Comparison of ENCODE assay signal across 10 mouse cellular contexts in genomic region chr11:6411684-6412083, GRCm38 (mm10). TPM values are rescaled to one million over a fixed set of nuclear protein-coding genes. Genes with fewer than 3 reads are reported as not detected.
A peak's percentile ranks its signal among the peaks of the same experiment; 100 is the strongest.
DNase-seq lines count a peak whose midpoint lies in the region; ATAC-seq lines count a peak whose summit lies in the region.
"Had no signal": no experiment of that assay in that cellular context is flagged by ENCODE, and none has a peak within 500 bp of the region (broad histone marks: within the 10 kb centered on the region; RNA-seq: fewer than 3 reads in every experiment).

No protein-coding gene starts in this region.

- no peaks in the 10 kb centered on the region for H3K36me3 ChIP-seq in neural tube, embryonic 15.5 days
- no peaks in the 10 kb centered on the region for H3K36me3 ChIP-seq in embryonic facial prominence, embryonic 14.5 days (ENCODE audit: control insufficient read depth, insufficient read depth, low read length)
- H3K36me3 ChIP-seq: heart, embryonic 13.5 days; neural tube, embryonic 13.5 days had no signal

- no peak overlapping the region for H3K4me2 ChIP-seq in neural tube, embryonic 15.5 days
- no peak overlapping the region for H3K4me2 ChIP-seq in embryonic facial prominence, embryonic 14.5 days (ENCODE audit: low read depth, low read length)
- H3K4me2 ChIP-seq: heart, embryonic 13.5 days; neural tube, embryonic 13.5 days had no signal

- H3K9ac ChIP-seq in neural tube, embryonic 15.5 days (replicated peaks), result no peak overlapping the region
- no peak overlapping the region for H3K9ac ChIP-seq in embryonic facial prominence, embryonic 14.5 days (ENCODE audit: low read depth, low read length)
- H3K9ac ChIP-seq: heart, embryonic 13.5 days; neural tube, embryonic 13.5 days had no signal

- 5% methylated on average over 5 of the region's 5 CpGs for WGBS in neural tube, embryonic 15.5 days
- 5% methylated on average over 5 of the region's 5 CpGs for WGBS in embryonic facial prominence, embryonic 14.5 days

- DNase-seq in neural tube, embryonic 10.5 days (ENCODE audit: extremely low spot score, low spot score), result peak; percentile 83
- DNase-seq in adrenal gland, postnatal 25 days, result peak; percentile 87
- peak; percentile 68 for DNase-seq in embryonic facial prominence, embryonic 14.5 days (ENCODE audit: low spot score)
- DNase-seq in kidney, postnatal 14 days, result peak; percentile 85
- peak; percentile 74 to 81 for DNase-seq in lung, adult 18-20 months
- peak; percentile 63 to 65 for DNase-seq in right cerebral cortex, postnatal 36 days (ENCODE audit: low spot score in 2 of 2)

- H3K27ac ChIP-seq in neural tube, embryonic 15.5 days (replicated peaks), result no peak overlapping the region
- no peak overlapping the region for H3K27ac ChIP-seq in embryonic facial prominence, embryonic 14.5 days (replicated peaks; ENCODE audit: low read depth, low read length)
- H3K27ac ChIP-seq: heart, embryonic 13.5 days; neural tube, embryonic 13.5 days had no signal

- H3K9me3 ChIP-seq in neural tube, embryonic 15.5 days (replicated peaks), result no peaks in the 10 kb centered on the region
- H3K9me3 ChIP-seq in embryonic facial prominence, embryonic 14.5 days (ENCODE audit: control insufficient read depth, low read length), result no peaks in the 10 kb centered on the region
- H3K9me3 ChIP-seq: heart, embryonic 13.5 days; neural tube, embryonic 13.5 days had no signal

- H3K27me3 ChIP-seq in neural tube, embryonic 15.5 days (replicated peaks), result no peaks in the 10 kb centered on the region
- no peaks in the 10 kb centered on the region for H3K27me3 ChIP-seq in embryonic facial prominence, embryonic 14.5 days (replicated peaks; ENCODE audit: control insufficient read depth, insufficient read depth, low read length)
- H3K27me3 ChIP-seq: heart, embryonic 13.5 days; neural tube, embryonic 13.5 days had no signal

- no peak for ATAC-seq in neural tube, embryonic 15.5 days (ENCODE audit: low FRiP score)
- ATAC-seq in embryonic facial prominence, embryonic 14.5 days (ENCODE audit: low read depth), result no peak
- no peak for ATAC-seq in megakaryocyte, adult 5-6 weeks (ENCODE audit: poor library complexity, severe bottlenecking)

- H3K4me3 ChIP-seq in neural tube, embryonic 15.5 days (replicated peaks), result no peak overlapping the region
- H3K4me3 ChIP-seq in embryonic facial prominence, embryonic 14.5 days (ENCODE audit: low read depth, low read length), result no peak overlapping the region
- H3K4me3 ChIP-seq: heart, embryonic 13.5 days; neural tube, embryonic 13.5 days had no signal

- peaks cover 12% of the 10 kb centered on the region for H3K4me1 ChIP-seq in neural tube, embryonic 15.5 days
- H3K4me1 ChIP-seq in embryonic facial prominence, embryonic 14.5 days (ENCODE audit: control insufficient read depth, insufficient read depth, low read length), result peaks cover 19% of the 10 kb centered on the region

RNA-seq across cellular contexts. Expression of gene Ppia, which starts 3.6 kb away (rescaled TPM):
- 4,598 and 4,773 TPM in 2 replicates for polyA plus RNA-seq in neural tube, embryonic 15.5 days (2015; fragmentation: Nextera tagmentation; extraction: Ambion mirVana)
- 1,910 and 1,993 TPM in 2 replicates for total RNA-seq in adrenal gland, postnatal 25 days (2021)
- polyA plus RNA-seq in embryonic facial prominence, embryonic 14.5 days (2014; fragmentation: Nextera tagmentation; extraction: Ambion mirVana), result 4,672 and 4,857 TPM in 2 replicates
- 3,541 and 3,784 TPM in 2 replicates for total RNA-seq in megakaryocyte, adult 5-6 weeks (2015)
- total RNA-seq in megakaryocyte, adult 5-6 weeks (2017), result 1,457 and 1,607 TPM in 2 replicates

RNA-seq across cellular contexts. Expression of gene Zmiz2, which starts 22.8 kb away (rescaled TPM):
- 24.8 and 28.3 TPM in 2 replicates for polyA plus RNA-seq in neural tube, embryonic 15.5 days (2015; fragmentation: Nextera tagmentation; extraction: Ambion mirVana)
- total RNA-seq in adrenal gland, postnatal 25 days (2021), result 61.5 and 63.4 TPM in 2 replicates
- polyA plus RNA-seq in embryonic facial prominence, embryonic 14.5 days (2014; fragmentation: Nextera tagmentation; extraction: Ambion mirVana), result 11.2 and 12.4 TPM in 2 replicates
- total RNA-seq in megakaryocyte, adult 5-6 weeks (2015), result 37.8 and 39.0 TPM in 2 replicates
- 7.9 and 12.6 TPM in 2 replicates for total RNA-seq in megakaryocyte, adult 5-6 weeks (2017)

RNA-seq across cellular contexts. Expression of gene H2afv, which starts 32.6 kb away (rescaled TPM):
- polyA plus RNA-seq in neural tube, embryonic 15.5 days (2015; fragmentation: Nextera tagmentation; extraction: Ambion mirVana), result 183 and 240 TPM in 2 replicates
- 75.0 and 84.5 TPM in 2 replicates for total RNA-seq in adrenal gland, postnatal 25 days (2021)
- polyA plus RNA-seq in embryonic facial prominence, embryonic 14.5 days (2014; fragmentation: Nextera tagmentation; extraction: Ambion mirVana), result 428 and 463 TPM in 2 replicates
- 235 and 240 TPM in 2 replicates for total RNA-seq in megakaryocyte, adult 5-6 weeks (2015)
- total RNA-seq in megakaryocyte, adult 5-6 weeks (2017), result 173 and 184 TPM in 2 replicates
